Mouse (Mus musculus): ENCODE results near the gene Nsun2. TPM values are rescaled to one million over a fixed set of nuclear protein-coding genes. Genes with fewer than 3 reads are reported as not detected.

The Nsun2 gene
- polyA plus RNA-seq, 1 experiment = 159 TPM

DNA sequence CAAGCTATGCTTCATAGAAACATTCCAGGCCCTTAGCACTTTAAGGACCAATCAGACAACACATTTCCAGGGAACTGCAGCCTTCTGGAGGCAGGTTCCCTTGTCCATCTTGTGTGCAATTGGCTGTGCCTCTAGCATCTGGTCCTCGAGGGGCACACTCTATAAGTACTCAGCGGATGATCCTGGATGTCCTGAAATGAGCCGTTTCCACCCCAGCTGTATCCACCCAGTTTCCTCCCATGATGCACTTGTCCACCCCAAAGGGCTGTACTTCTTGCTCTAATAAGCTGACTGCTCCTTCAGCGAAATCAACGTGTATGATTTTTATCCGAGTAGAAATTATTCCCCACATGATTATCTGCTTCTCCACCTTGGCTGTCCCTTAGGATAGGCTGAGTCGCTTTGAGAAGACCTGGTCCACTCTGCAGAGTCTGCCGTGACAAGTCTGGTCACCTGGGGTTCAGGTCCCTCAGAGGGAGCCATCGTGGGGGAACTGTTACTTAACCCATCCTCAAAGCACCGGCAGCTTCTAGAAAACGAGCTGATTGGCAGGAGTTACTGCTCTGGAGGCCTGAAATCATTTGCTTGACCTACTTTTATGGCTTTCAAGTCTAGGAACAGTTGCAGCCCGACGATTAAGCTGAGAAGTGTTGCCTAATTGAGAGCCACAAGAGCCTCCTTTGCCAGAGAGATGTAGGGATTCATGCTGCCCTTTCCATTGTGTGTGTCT lies 112.3 kb downstream of the Nsun2 start:
- TF ChIP-seq GATA1 (IDR thresholded peaks at IDR 0.05; ENCODE audit: low read length) = no peak

DNA sequence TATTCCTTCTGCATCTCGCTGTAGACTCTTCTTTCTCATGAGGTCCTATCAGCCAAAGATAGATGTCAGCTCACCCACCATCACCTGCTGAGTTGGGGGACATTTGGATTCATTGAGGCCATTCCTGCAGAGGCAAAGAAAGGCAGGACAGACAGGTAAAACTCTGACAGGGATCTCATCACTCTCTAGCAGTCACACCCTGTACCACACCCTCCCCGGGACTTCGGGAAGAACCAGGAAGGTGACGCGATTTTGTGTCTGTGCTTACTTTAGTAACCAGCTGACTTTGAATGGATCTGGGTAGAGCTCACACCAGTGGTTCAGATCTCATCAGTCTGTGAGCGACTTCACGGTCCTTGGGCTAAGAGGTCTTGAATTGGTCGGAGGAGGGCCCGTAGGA lies 112.9 kb downstream of the Nsun2 start:
- no peak for TF ChIP-seq GATA1 (IDR thresholded peaks at IDR 0.05; ENCODE audit: low read length)

DNA sequence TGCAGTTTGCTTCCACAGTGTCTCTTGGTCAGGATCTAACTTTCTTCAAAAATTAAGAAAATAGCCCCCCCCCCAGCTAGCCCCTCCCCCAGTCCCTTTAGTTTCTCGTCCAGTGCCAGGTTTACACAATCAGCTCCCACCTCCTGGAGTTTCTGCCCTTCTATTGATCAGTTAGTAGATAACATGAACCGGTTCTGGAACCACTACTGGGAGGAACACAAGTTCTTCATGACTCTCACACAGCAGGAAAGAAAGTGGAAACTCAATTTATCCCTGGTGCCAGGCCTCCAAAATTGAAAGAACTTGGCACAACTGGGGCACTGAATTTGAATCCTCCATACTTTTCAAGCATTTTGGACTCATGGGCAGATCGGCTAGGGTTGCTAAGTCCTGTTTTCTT lies 121.0 kb downstream of the Nsun2 start:
- TF ChIP-seq GATA1 (IDR thresholded peaks at IDR 0.05; ENCODE audit: low read length) = no peak

DNA sequence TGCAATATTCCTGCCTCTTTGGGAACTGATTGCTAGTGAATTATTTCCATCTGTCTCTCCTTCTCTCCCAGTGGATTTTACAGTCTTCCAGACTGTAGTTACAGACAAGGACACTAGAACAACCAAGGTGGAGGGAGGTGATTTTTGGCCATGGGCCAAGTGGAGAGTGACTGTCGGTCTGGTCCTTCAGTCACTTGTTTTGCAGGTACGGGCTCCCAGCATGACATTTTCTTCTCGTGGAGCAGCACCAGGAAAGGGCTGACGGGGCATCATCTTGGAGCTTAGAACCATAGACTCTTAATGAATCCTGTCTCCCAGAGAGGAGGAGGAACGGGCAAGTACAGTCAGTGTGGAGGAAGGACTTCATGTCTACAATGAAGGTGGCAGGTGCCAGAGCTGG lies 138.6 kb downstream of the Nsun2 start:
- no peak for TF ChIP-seq GATA1 (IDR thresholded peaks at IDR 0.05; ENCODE audit: low read length)

DNA sequence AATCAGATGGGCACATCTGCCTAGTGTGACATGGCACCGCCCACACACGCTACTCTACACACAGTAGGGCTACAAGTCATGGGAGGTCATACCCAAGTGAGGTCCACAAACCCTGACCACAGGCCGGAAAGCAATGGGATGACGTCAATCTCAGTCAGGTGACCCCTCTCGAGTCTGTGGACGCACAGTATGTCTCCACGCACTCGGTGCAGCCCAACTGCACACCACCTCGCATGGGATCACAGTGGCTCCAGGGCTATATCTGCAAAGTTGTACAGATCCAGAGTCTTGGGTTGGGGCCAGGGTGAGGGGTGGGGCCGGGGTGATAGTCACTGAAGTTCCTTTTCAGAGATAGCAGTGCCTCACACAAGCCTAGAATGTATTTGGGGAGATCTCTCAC lies 139.0 kb downstream of the Nsun2 start:
- TF ChIP-seq GATA1 (IDR thresholded peaks at IDR 0.05; ENCODE audit: low read length) = no peak

DNA sequence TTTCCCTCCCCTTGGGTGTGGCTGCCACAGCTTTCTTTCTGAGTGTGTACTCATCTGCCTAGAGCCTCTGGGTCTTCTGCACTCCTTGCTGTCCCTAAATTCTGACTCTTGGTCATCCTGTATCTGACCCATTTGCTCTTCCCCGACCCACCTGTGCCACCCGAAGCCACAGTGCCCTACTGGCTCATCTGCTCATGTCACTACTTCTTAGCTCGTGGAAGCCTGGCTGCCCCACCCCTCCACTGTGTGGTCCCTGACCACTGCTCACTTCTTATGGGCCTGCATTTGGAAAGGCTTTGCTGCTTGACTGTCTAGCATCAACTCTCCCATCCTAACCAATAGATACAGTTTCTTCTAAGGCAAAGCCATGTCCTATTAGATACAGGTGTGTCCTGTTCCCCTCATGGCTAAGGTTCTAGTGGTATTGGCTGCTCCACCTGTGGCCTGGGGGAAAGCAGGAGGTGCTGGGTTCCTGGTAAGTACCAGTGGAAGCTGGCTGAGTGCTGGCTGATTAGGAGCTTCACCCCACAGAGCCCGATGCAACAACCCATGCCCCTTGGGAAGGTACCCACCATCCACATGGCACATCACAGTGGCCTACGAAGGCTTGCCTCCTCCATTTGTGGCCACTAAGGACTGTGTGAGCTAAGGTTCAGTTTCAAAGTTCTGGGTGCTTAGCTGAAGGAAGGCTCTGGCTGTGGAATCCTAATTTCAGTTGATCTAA lies 139.8 kb downstream of the Nsun2 start:
- TF ChIP-seq GATA1 (IDR thresholded peaks at IDR 0.05; ENCODE audit: low read length) = no peak

DNA sequence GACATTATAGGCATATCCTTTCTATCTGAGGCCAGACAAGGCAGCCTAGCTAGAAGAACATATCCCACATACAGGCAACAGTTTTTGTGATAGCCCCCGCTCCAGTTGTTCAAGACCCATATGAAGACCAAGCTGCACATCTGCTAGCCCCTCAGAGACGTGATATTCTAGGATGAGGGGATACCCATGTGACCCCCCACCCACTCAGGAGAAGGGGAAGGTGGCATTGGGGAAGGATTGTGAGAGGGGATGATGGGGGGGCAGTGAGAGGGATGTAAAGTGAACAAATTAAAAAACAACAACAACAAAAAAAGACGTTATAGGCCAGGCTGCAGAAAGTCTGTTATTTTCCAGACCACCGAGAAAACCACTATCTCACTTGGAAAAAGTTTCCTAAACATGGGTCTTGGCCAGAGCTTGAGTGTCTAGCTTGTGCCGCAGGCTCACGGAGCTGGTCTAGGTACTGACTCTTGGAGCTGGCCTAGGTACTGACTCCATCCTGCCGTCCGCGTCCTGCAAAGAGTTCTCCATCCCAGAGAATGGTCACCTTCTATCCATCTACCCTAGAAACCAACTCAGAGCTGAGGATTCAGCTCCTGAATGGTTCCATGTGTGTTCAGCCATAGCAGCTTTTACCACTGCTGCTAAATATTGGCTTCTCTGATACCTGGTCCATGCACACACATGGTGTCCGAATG lies 140.5 kb downstream of the Nsun2 start:
- TF ChIP-seq GATA1 (IDR thresholded peaks at IDR 0.05; ENCODE audit: low read length) = no peak

Other genes with a start within 250 kb of the Nsun2 start
- gene Tent4a, start 871 bp downstream of the Nsun2 start, polyA plus RNA-seq (2012) = 9.7 and 10.9 TPM in 2 replicates
- gene Srd5a1, start 77.7 kb downstream of the Nsun2 start, polyA plus RNA-seq (2012) = 4.3 and 5.6 TPM in 2 replicates
- gene Ube2ql1, start 206.1 kb downstream of the Nsun2 start, polyA plus RNA-seq (2012) = not detected in 2 replicates

All from G1E-ER4 (cell line).